Mouse (Mus musculus): ENCODE data around the gene Ddx47. TPM values are rescaled to one million over a fixed set of nuclear protein-coding genes. Genes with fewer than 3 reads are reported as not detected.

Ddx47 gene
- polyA plus RNA-seq, 2 experiments = 45.5 to 50.7 TPM

DNA sequence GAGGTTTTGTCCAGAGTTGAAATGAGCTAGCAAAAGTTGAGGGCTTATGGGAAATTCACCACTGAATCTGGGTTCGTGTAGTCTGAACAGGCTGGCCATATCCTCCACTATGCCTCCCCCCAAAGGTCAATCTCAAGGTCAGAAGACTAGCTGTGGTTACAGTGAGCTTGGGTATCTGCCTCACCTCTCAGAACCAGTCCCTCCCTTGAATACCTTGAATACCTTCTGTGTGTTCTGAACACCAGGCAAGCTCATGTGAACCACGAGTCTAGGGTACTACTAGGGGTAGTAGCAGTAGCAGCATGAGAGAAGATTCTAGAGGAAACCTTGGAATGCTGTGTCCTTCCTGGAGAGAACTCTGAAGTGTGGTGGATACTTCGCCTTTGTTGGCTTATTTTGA, 10.2 kb downstream of the Ddx47 start:
- Histone ChIP-seq H3K9ac (replicated peaks) (no peak overlapping the region), H3K36me3 (replicated peaks; ENCODE audit: control insufficient read depth, insufficient read depth, low read depth) (peaks cover 68% of the 10 kb centered on the region), H3K9me3 (ENCODE audit: control insufficient read depth, low read length) (no peaks in the 10 kb centered on the region), H3K4me1 (replicated peaks; ENCODE audit: control insufficient read depth in 2 of 2, insufficient read depth in 2 of 2, low read length in 1 of 2) (no peaks in the 10 kb centered on the region), H3K27ac (no peak overlapping the region), H3K4me3 (ENCODE audit: insufficient read depth in 1 of 2, low read depth in 2 of 2, low read length in 2 of 2) (no peak overlapping the region), H3K4me2 (ENCODE audit: low read depth) (no peak overlapping the region), H3K27me3 (ENCODE audit: control insufficient read depth, insufficient read depth, low read length) (no peaks in the 10 kb centered on the region)
- TF ChIP-seq CTCF (IDR thresholded peaks at IDR 0.05; ENCODE audit: low read depth) (no peak), EP300 (IDR thresholded peaks at IDR 0.05; ENCODE audit: low read depth) (no peak)
- 72% methylated on average over 3 of the region's 3 CpGs for WGBS (ENCODE audit: insufficient replicate concordance)
- ATAC-seq (ENCODE audit: insufficient read depth) (no peak), DNase-seq (ENCODE audit: low read depth in 3 of 3, low spot score in 3 of 3) (no peak)

- Histone ChIP-seq H3K4me1 (replicated peaks; ENCODE audit: control insufficient read depth in 2 of 2, insufficient read depth in 2 of 2, low read length in 1 of 2) (no peaks in the 10 kb centered on the region), H3K27ac (no peak overlapping the region), H3K36me3 (replicated peaks; ENCODE audit: control insufficient read depth, insufficient read depth, low read depth) (peaks cover 50% of the 10 kb centered on the region), H3K27me3 (ENCODE audit: control insufficient read depth, insufficient read depth, low read length) (no peaks in the 10 kb centered on the region), H3K4me2 (ENCODE audit: low read depth) (no peak overlapping the region), H3K9ac (replicated peaks) (no peak overlapping the region), H3K9me3 (ENCODE audit: control insufficient read depth, low read length) (no peaks in the 10 kb centered on the region), H3K4me3 (ENCODE audit: insufficient read depth in 1 of 2, low read depth in 2 of 2, low read length in 2 of 2) (no peak overlapping the region)
- DNase-seq (ENCODE audit: low read depth in 3 of 3, low spot score in 3 of 3) = no peak
- ATAC-seq (ENCODE audit: insufficient read depth) = no peak
- TF ChIP-seq EP300 (IDR thresholded peaks at IDR 0.05; ENCODE audit: low read depth) (no peak), CTCF (IDR thresholded peaks at IDR 0.05; ENCODE audit: low read depth) (no peak)
- 82% methylated on average over 14 of the region's 14 CpGs for WGBS (ENCODE audit: insufficient replicate concordance)
These were observed 12.0 kb downstream of the Ddx47 start for GRCm38 (mm10) chr6:135023379-135023778.

DNA sequence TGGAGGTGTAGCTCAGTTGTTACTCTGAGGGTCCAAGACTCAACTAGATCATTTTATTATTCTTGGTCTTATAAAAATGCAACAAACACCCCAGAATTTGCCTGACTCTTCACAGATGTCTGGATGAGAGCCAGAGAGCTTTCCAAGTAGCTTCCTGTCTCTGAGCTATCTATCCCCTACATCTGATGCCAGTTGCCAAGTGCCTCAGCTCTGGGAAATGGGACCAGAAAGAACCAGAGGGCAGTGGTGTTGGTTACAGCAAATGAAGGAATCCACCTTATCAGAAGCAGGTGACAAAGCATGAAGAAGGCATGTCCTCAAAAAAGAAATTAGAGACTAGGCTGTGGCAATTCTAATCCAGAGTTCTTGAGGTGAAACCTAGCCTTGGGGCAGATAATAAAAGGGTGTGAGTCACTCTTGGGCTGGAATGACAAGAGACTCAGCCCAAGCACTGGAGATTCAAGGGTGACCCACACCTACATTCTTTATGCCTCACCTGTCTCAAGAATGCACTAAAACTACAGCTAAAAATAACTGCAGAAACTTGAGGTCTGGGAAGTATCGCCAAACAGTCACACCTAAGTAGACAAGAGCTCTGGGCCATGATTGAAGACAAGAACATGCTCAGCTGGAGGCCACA, 13.5 kb downstream of the Ddx47 start:
- Histone ChIP-seq H3K27ac (no peak overlapping the region), H3K4me1 (replicated peaks; ENCODE audit: control insufficient read depth in 2 of 2, insufficient read depth in 2 of 2, low read length in 1 of 2) (no peaks in the 10 kb centered on the region), H3K36me3 (replicated peaks; ENCODE audit: control insufficient read depth, insufficient read depth, low read depth) (peaks cover 36% of the 10 kb centered on the region), H3K4me3 (ENCODE audit: insufficient read depth in 1 of 2, low read depth in 2 of 2, low read length in 2 of 2) (no peak overlapping the region), H3K27me3 (ENCODE audit: control insufficient read depth, insufficient read depth, low read length) (no peaks in the 10 kb centered on the region), H3K9me3 (ENCODE audit: control insufficient read depth, low read length) (no peaks in the 10 kb centered on the region), H3K4me2 (ENCODE audit: low read depth) (no peak overlapping the region), H3K9ac (replicated peaks) (no peak overlapping the region)
- ATAC-seq (ENCODE audit: insufficient read depth) (no peak), DNase-seq (ENCODE audit: low read depth in 3 of 3, low spot score in 3 of 3) (no peak)
- 64% methylated on average over 1 of the region's 1 CpGs for WGBS (ENCODE audit: insufficient replicate concordance)
- TF ChIP-seq EP300 (IDR thresholded peaks at IDR 0.05; ENCODE audit: low read depth) (no peak), CTCF (IDR thresholded peaks at IDR 0.05; ENCODE audit: low read depth) (no peak)

DNA sequence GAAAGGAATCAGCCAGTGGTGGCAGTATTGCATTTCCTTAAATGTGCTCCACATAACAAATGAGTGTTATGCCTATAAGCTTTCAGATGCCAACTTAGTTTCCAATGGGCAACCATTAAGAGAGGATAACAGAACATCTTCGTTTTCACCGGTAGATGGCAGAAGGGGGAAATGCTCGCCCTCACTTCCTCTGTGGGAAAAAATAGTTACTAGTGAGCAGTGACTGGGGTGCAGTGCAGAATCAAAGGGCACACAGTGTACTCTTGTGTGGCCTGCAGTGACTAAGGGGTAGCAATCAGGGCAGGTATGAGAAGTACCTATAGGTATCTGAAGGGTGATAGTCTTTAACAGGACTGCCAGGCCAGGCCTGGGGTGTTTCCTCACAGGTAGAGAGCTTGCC, 14.8 kb downstream of the Ddx47 start:
- H3K9me3 ChIP-seq (ENCODE audit: control insufficient read depth, low read length) = no peaks in the 10 kb centered on the region
- H3K36me3 ChIP-seq (replicated peaks; ENCODE audit: control insufficient read depth, insufficient read depth, low read depth) = peaks cover 23% of the 10 kb centered on the region
- H3K4me3 ChIP-seq (ENCODE audit: insufficient read depth in 1 of 2, low read depth in 2 of 2, low read length in 2 of 2) = no peak overlapping the region
- WGBS (ENCODE audit: insufficient replicate concordance) = 7% methylated on average over 3 of the region's 3 CpGs
- ATAC-seq (ENCODE audit: insufficient read depth) (no peak), DNase-seq (ENCODE audit: low read depth in 3 of 3, low spot score in 3 of 3) (no peak)
- H3K27ac ChIP-seq = no peak overlapping the region
- no peak overlapping the region for H3K4me2 ChIP-seq (ENCODE audit: low read depth)
- H3K9ac ChIP-seq (replicated peaks) = no peak overlapping the region
- TF ChIP-seq CTCF (IDR thresholded peaks at IDR 0.05; ENCODE audit: low read depth) = peak; percentile 56
- no peak for TF ChIP-seq EP300 (IDR thresholded peaks at IDR 0.05; ENCODE audit: low read depth)
- no peaks in the 10 kb centered on the region for H3K4me1 ChIP-seq (replicated peaks; ENCODE audit: control insufficient read depth in 2 of 2, insufficient read depth in 2 of 2, low read length in 1 of 2)
- H3K27me3 ChIP-seq (ENCODE audit: control insufficient read depth, insufficient read depth, low read length) = no peaks in the 10 kb centered on the region

GRCm38 (mm10) chr6:135026755-135027154, 15.3 kb downstream of the Ddx47 start:
- H3K4me2 ChIP-seq (ENCODE audit: low read depth) = no peak overlapping the region
- no peaks in the 10 kb centered on the region for H3K27me3 ChIP-seq (ENCODE audit: control insufficient read depth, insufficient read depth, low read length)
- TF ChIP-seq EP300 (IDR thresholded peaks at IDR 0.05; ENCODE audit: low read depth) (no peak), CTCF (IDR thresholded peaks at IDR 0.05; ENCODE audit: low read depth) (no peak)
- H3K4me3 ChIP-seq (ENCODE audit: insufficient read depth in 1 of 2, low read depth in 2 of 2, low read length in 2 of 2) = no peak overlapping the region
- 46% methylated on average over 2 of the region's 2 CpGs for WGBS (ENCODE audit: insufficient replicate concordance)
- peaks cover 18% of the 10 kb centered on the region for H3K36me3 ChIP-seq (replicated peaks; ENCODE audit: control insufficient read depth, insufficient read depth, low read depth)
- DNase-seq (ENCODE audit: low read depth in 3 of 3, low spot score in 3 of 3) (no peak), ATAC-seq (ENCODE audit: insufficient read depth) (no peak)
- no peak overlapping the region for H3K9ac ChIP-seq (replicated peaks)
- no peaks in the 10 kb centered on the region for H3K4me1 ChIP-seq (replicated peaks; ENCODE audit: control insufficient read depth in 2 of 2, insufficient read depth in 2 of 2, low read length in 1 of 2)
- H3K9me3 ChIP-seq (ENCODE audit: control insufficient read depth, low read length) = no peaks in the 10 kb centered on the region
- no peak overlapping the region for H3K27ac ChIP-seq

All from liver, embryonic 14.5 days (tissue).